Mouse (Mus musculus): ENCODE measurements at regions not wholly inside any gene's neighbourhood (a gene's known extent, or its start where the extent isn't known, plus 50 kb on each side); places are given as distances from the start of the nearest gene placed in this dataset.

DNA sequence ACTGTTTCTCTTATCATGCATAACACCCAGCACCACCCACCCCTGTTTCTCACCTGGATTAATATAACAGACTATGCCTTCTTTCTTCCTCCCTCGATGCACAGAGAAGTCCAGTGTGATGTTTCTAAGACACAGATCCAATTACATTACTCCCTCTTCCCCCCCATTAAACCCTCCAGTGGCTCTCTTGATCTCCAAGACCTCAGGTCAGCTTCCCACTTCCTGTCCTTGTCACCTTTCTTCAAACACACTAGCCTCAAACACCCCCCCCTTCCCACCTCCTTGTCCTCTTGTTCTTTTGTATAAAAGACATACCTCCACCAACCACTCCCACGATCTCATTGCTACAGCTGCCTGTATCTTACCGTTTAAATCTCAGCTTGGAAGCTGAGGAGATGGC is 201.8 kb downstream of the Epha4 start:
- DNase-seq = no peak

GRCm38 (mm10) chr1:77315347-77315746 is 199.5 kb downstream of the Epha4 start:
- no peak for DNase-seq

GRCm38 (mm10) chr1:77316198-77316597 is 198.7 kb downstream of the Epha4 start:
- no peak for DNase-seq

All from cerebellum, adult 11 months (tissue).